Mouse (Mus musculus): ENCODE data around the gene Prl8a1.

GRCm38 (mm10) chr13:27610482-27610881, 28.5 kb upstream of the Prl8a1 start, which contains the start of gene Prl7b1:
- TF ChIP-seq RCOR1 (IDR thresholded peaks at IDR 0.05; ENCODE audit: low read depth, low read length) (no peak), NRF1 (IDR thresholded peaks at IDR 0.05; ENCODE audit: insufficient read depth, low read depth, low read length, poor library complexity, severe bottlenecking) (no peak), CTCF (IDR thresholded peaks at IDR 0.05 in 2 of 3, conservative IDR thresholded peaks at IDR 0.05 in 1 of 3; ENCODE audit: control insufficient read depth in 1 of 3, insufficient read depth in 1 of 3, low read depth in 2 of 3, low read length in 3 of 3, poor library complexity in 1 of 3, severe bottlenecking in 1 of 3) (no peak), POLR2A (IDR thresholded peaks at IDR 0.05; ENCODE audit: control insufficient read depth in 1 of 2, insufficient read depth in 1 of 2, low read depth in 1 of 2, low read length in 2 of 2, poor library complexity in 1 of 2) (no peak), EP300 (IDR thresholded peaks at IDR 0.05; ENCODE audit: low read depth in 1 of 2, low read length in 2 of 2) (no peak), ZNF384 (IDR thresholded peaks at IDR 0.05; ENCODE audit: low read depth, low read length) (no peak), E2F4 (IDR thresholded peaks at IDR 0.05; ENCODE audit: borderline replicate concordance, low read depth, low read length) (no peak), GATA1 (IDR thresholded peaks at IDR 0.05; ENCODE audit: low read depth, low read length) (no peak), MAX (IDR thresholded peaks at IDR 0.05; ENCODE audit: low read length) (no peak), MAFK (IDR thresholded peaks at IDR 0.05; ENCODE audit: borderline replicate concordance, low read depth, low read length) (no peak), SIN3A (IDR thresholded peaks at IDR 0.05; ENCODE audit: low read length) (no peak), USF1 (IDR thresholded peaks at IDR 0.05; ENCODE audit: low read depth, low read length) (no peak)
